Mouse (Mus musculus): ENCODE data around the gene Dhcr7.

DNA sequence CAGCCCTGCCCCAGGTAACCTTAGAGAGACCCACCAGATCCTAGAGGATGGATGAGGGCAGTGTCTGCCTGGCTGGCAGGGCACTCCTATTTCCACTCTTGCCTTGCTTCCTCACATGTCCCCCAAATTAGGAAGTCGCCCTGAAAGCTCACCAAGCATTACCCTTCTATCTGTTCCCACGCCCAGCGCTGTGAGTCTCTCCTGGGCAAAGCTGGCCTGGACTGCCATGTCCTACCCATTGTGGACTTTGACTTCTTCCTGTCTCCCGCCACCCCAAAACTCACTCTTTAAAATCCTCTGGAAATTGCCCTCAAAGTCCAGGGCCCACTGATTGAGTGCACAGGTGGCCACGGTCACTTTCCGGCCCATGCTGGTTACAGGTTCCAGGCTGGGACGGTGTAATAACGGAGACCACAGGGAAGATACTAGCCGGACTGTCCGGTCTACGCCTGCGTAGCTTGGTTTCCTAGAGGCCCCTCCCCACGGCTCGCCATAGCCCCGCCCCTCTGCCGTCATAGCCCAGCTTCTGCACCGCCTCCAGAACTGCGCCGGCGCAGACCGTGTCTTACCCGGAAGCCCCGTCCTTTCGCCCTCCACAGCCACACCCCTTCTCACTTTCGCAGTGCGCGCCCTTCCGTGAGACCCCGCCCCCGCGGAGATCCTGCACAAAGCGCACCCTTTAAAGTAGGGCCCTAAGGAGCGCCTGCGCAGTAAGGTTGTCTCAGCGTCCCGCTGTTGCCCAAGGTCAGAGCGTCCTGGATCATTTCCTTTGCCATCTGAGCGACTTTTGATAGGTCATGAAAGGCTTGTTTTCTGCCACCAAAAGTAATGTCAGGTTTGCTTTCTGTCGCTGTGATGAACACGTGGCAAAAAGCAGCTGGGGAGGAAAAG is at the start of gene Dhcr7, which contains the start of gene Nadsyn1:
- no peak; the same call in 1 of the 2 replicates for TF ChIP-seq CTCF (IDR thresholded peaks at IDR 0.05; ENCODE audit: extremely low read depth, insufficient read length, insufficient replicate concordance, low read depth, low read length)
- TF ChIP-seq POLR2A (IDR thresholded peaks at IDR 0.05; ENCODE audit: low read depth, low read length): peak; percentile 73; the same call in 1 of the 2 replicates
